Mouse (Mus musculus) brain, embryonic 18.5 days (tissue): ENCODE measurements at regions not wholly inside any gene's neighbourhood (a gene's known extent, or its start where the extent isn't known, plus 50 kb on each side); places are given as distances from the start of the nearest gene placed in this dataset.

Experiments
- DNase-seq: peaks from one replicate; pipeline ENCODE4 v3.0.0-alpha.2; 2012; ENCODE audit warnings: low read depth, low spot score

DNA sequence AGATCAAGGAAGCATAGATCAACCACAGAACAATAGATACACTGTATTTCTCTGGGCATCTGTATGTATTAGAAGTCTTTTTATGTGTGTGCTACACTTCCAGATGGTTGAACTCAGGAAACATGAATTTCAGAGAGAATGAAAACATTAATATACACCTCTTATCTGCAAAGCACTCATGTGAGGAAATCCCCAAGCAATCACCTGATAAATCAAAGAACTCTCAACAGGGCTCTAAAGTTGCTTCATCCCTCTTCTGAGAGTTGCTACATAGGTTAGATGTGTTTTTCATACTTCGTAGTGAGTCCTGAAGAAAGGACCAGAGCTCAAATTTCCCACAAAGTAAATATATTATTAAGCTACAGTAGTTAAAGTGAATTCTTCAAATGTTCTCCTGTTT lies 263.1 kb upstream of the Tbl1xr1 start:
- DNase-seq: no peak

- DNase-seq: no peak
Measured at GRCm38 (mm10) chr3:21816968-21817858, 259.2 kb upstream of the Tbl1xr1 start.

GRCm38 (mm10) chr3:21819030-21819429 lies 257.4 kb upstream of the Tbl1xr1 start:
- DNase-seq: no peak

GRCm38 (mm10) chr3:21820051-21820598 lies 256.3 kb upstream of the Tbl1xr1 start:
- no peak for DNase-seq

DNA sequence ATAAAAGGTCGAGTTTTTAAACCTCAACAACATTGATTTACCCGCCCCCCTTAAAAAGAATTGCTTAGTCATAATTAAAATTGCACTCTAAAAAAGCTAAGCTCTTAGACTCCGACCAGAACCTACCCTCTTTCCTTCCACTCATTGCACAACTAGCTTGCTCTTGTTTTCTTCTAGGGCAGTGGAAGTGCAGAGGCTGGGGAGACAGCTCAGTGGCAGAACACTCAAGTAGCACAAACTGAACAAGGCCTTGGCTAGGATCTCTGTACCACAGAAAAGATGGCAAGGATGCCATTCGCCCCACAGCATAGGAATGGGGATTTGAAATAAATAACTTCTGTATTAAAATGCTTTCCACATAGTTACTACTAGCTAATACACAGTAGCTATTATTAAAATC lies 253.8 kb upstream of the Tbl1xr1 start:
- no peak for DNase-seq

- no peak for DNase-seq
Measured at GRCm38 (mm10) chr3:21823331-21823730, 253.1 kb upstream of the Tbl1xr1 start.

GRCm38 (mm10) chr3:21824101-21824880 lies 252.2 kb upstream of the Tbl1xr1 start:
- DNase-seq: no peak

- DNase-seq: no peak
Measured at GRCm38 (mm10) chr3:21824913-21825610, 251.4 kb upstream of the Tbl1xr1 start.

DNA sequence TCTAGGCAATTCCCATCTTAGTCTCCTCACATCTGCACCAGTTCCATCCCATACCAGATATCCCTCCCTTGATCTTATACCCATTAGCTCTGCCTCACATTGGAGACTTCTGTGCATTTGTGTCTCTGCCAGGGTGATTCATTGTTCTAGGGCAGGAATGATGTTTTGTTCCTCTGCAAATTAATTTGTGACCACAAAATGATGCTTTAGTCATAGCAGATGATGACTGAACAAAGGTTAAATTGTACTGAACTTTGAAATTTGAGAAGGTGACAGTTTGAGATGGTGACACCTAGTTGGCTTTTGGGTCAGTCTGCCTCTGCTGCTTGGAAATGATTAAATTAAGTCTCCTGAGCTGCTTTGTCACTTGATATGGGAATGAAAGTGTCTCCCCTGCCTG lies 248.8 kb upstream of the Tbl1xr1 start:
- DNase-seq: no peak

DNA sequence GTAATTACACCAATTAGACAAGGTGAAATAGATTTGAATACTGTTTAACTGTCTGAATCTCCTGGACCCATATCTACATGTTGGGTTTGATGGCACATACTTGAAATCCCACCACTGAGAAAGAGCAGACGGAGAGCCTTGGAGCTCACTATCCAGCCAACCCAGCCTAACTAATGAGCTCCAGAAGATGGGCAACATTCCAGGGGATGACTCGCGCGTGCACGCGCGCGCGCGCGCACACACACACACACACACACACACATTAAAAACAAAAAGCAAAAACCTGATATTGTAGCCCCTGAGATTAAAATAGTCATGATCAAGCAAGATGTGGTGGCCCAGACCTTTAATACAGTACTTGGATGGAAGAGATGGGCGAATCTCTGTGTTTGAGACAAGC lies 243.3 kb upstream of the Tbl1xr1 start:
- DNase-seq: no peak

DNA sequence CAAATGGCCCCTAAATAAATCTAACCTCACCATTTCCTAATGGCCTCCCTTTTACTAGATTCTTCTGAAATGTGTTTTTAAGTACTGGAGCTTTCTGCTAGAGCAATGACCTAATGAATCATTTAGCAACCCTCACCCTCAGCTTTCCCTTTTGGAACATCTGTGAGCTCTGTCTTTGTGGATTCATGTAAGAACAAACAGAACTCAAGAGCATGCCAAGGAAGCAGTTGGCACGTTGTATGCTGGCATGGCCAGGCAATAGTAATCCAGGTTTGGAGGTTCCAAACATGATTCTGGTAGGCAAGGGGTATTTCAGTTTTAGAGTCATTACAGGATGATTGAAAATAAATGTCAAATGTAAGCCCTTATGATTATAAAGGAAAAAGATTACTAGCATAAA lies 240.9 kb upstream of the Tbl1xr1 start:
- no peak for DNase-seq

DNA sequence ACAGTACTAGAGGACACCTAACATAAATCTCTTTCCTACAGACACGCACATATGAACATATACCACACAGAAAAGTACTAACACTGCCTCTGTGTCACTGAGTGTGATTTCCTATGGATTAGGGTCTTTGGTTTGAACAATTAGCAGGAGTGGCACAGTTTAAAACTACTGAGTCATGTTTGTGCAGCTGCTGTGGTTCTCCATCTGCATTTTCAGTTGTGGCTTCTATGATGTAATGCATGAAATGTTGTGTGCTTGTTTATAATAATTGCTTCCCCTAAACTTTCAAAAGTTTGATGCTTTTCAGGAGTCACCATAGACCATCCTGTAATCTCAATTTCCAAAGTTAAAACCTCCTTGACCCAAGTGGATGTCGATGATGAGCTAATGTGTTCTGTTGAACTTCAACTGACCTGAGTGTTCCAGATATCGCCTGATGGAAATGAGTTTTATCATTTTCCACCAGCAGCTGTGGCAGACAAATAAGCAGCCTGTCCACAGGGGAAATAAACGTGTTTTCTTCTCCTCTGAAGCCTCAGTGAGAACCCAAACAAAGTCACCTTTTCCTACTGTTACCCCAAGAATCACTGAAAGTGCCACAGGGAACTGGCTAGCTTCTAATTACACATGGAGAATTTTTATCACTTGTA lies 239.0 kb upstream of the Tbl1xr1 start:
- no peak for DNase-seq

GRCm38 (mm10) chr3:21840751-21841488 lies 235.5 kb upstream of the Tbl1xr1 start:
- no peak for DNase-seq

DNA sequence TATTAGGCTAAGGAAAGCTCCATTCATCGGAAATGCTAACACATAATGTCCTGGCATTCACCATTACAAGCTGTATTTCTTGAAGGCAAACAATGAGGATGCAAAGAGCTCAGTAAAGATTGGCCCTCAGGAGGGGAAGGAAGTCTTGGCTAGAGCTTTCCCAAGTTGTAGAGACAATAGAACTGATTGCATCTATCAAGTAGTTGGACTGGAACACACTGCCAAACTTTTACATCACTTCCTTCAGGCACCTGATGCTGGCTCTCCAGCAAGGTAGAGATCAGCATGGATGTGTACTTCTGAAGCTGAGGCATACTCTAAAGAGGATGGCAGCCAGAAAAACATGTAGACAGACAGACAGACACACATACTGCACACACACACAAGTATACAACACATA lies 234.9 kb upstream of the Tbl1xr1 start:
- no peak for DNase-seq

- no peak for DNase-seq
Measured at GRCm38 (mm10) chr3:21842545-21843291, 233.7 kb upstream of the Tbl1xr1 start.

GRCm38 (mm10) chr3:21843292-21843852 lies 233.1 kb upstream of the Tbl1xr1 start:
- no peak for DNase-seq

DNA sequence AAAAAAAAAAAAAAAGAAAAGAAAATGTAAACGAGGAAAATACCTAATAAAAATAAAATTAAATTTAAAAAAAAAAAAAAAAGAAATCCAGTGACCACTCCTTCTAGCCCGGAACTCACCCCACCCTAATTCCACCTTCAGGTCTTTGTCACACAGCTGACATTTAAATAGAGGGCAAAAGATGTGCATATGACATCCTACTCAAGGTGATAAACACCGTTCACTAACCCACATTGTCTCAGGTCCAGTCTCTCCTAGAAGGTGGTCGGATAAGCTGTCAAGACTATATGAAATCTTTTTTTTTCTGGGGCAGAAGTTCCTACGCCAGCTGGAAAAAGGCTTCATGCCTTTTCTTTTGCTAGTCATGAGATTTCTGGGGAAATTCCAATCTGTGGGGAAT lies 226.6 kb upstream of the Tbl1xr1 start:
- no peak for DNase-seq

- DNase-seq: no peak
Measured at GRCm38 (mm10) chr3:21850977-21851376, 225.5 kb upstream of the Tbl1xr1 start.

DNA sequence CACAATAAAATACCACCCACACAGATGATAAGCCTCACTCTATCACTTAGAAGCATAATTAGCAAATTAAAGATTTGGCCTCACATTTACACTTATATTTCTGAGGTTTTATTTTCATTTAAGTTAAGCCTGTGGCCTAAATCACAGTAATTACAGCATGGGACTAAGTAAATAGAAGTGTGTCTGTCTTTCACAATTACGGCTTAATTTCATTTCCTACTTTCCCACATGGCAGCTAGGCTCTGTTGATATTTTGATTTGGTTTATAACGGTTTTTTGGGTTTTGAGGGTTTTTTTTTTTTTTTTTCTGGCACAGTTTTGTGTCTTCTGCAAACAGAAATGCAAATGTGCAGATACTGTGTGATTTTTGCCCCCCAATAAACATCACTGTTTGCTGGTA lies 222.1 kb upstream of the Tbl1xr1 start:
- DNase-seq: no peak

- no peak for DNase-seq
Measured at GRCm38 (mm10) chr3:21859436-21859835, 217.0 kb upstream of the Tbl1xr1 start.
